Mouse (Mus musculus): ENCODE measurements around the gene Tescl. TPM values are rescaled to one million over a fixed set of nuclear protein-coding genes. Genes with fewer than 3 reads are reported as not detected.

Tescl gene
- polyA plus RNA-seq, 1 experiment from 2014 or later, result not detected

DNA sequence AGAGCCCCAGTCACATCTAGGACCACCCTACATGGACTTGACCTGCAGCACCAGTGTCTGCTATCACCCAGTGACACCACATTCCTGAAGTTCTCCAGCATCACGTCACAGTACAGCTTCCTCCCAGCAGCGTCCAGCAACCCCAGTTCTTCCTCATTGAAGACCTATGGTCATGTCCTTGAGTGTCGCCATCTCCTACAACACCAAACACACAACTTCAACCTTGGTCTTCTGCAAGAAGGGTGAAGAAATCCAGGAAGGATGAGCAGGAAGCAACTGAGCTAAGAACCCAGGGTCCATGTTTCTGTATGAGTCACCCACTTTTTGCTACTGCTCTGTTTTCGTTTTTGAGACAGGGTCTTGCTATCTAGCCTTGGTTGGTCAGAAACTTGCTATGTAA, 11.1 kb downstream of the Tescl start:
- Histone ChIP-seq H3K4me3 (ENCODE audit: low read depth, low read length) (no peak overlapping the region), H3K4me2 (no peak overlapping the region), H3K9ac (ENCODE audit: low read length) (no peak overlapping the region), H3K4me1 (ENCODE audit: control insufficient read depth, insufficient read depth, low read length) (0 out of 2 replicates have a peak, but pooled peaks cover 4% of the 10 kb centered on the region), H3K36me3 (ENCODE audit: control insufficient read depth, insufficient read depth, low read length) (no peaks in the 10 kb centered on the region), H3K27ac (ENCODE audit: low read depth, low read length) (no peak overlapping the region), H3K9me3 (ENCODE audit: control insufficient read depth, low read length) (no peaks in the 10 kb centered on the region; the same call in 1 of the 2 replicates), H3K27me3 (ENCODE audit: control insufficient read depth, insufficient read depth, low read length) (no peaks in the 10 kb centered on the region)
- ATAC-seq (ENCODE audit: low FRiP score), result no peak
- DNase-seq (ENCODE audit: low spot score, missing footprints), result no peak
- 82% methylated on average over 4 of the region's 4 CpGs for WGBS

DNA sequence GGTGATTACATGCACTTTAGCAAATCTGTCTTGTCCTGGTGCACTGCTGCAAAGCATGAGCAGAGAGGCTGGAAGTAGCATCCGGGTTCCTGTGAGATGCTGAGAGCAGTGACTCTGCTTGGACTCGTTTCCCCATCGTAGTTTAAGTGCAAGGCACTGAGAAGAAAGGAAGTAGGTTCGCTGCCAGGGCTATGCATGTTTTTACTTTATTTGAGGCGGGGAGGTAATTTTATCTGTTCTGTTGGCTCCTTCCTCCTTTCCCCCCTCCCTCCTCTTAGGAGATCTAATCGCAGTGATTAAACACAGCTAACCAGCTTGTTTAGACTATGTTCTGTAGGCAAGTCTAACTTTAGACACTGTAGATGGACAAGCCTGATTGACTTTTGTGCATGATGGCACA, 14.8 kb downstream of the Tescl start:
- DNase-seq (ENCODE audit: low spot score, missing footprints) (no peak), ATAC-seq (ENCODE audit: low FRiP score) (no peak)
- Histone ChIP-seq H3K27me3 (ENCODE audit: control insufficient read depth, insufficient read depth, low read length) (no peaks in the 10 kb centered on the region), H3K4me2 (no peak overlapping the region), H3K36me3 (ENCODE audit: control insufficient read depth, insufficient read depth, low read length) (no peaks in the 10 kb centered on the region), H3K4me1 (ENCODE audit: control insufficient read depth, insufficient read depth, low read length) (peaks cover 9% of the 10 kb centered on the region), H3K27ac (ENCODE audit: low read depth, low read length) (no peak overlapping the region), H3K9me3 (ENCODE audit: control insufficient read depth, low read length) (no peaks in the 10 kb centered on the region), H3K4me3 (ENCODE audit: low read depth, low read length) (no peak overlapping the region), H3K9ac (ENCODE audit: low read length) (no peak overlapping the region)
- WGBS, result 83% methylated on average over 6 of the region's 6 CpGs

GRCm38 (mm10) chr7:24316567-24317092, 17.1 kb downstream of the Tescl start, which contains the start of gene Zfp94:
Gene Zfp94 (minus strand): TSS chr7:24316666.
- Histone ChIP-seq H3K36me3 (ENCODE audit: control insufficient read depth, insufficient read depth, low read length) (peaks cover 3% of the 10 kb centered on the region; the same call in 1 of the 2 replicates), H3K4me3 (ENCODE audit: low read depth, low read length) (peak within 1 kb of the TSS; percentile 59), H3K27ac (ENCODE audit: low read depth, low read length) (no peak within 1 kb of the TSS), H3K27me3 (ENCODE audit: control insufficient read depth, insufficient read depth, low read length) (no peaks in the 10 kb centered on the region), H3K4me2 (peak within 1 kb of the TSS; percentile 76), H3K4me1 (ENCODE audit: control insufficient read depth, insufficient read depth, low read length) (peaks cover 9% of the 10 kb centered on the region), H3K9me3 (ENCODE audit: control insufficient read depth, low read length) (no peaks in the 10 kb centered on the region), H3K9ac (ENCODE audit: low read length) (peak within 1 kb of the TSS; percentile 85)
- DNase-seq (ENCODE audit: low spot score, missing footprints) (peak; percentile 98), ATAC-seq (ENCODE audit: low FRiP score) (peak; percentile 95)
- under 1% methylated on average over 33 of the region's 33 CpGs for WGBS

DNA sequence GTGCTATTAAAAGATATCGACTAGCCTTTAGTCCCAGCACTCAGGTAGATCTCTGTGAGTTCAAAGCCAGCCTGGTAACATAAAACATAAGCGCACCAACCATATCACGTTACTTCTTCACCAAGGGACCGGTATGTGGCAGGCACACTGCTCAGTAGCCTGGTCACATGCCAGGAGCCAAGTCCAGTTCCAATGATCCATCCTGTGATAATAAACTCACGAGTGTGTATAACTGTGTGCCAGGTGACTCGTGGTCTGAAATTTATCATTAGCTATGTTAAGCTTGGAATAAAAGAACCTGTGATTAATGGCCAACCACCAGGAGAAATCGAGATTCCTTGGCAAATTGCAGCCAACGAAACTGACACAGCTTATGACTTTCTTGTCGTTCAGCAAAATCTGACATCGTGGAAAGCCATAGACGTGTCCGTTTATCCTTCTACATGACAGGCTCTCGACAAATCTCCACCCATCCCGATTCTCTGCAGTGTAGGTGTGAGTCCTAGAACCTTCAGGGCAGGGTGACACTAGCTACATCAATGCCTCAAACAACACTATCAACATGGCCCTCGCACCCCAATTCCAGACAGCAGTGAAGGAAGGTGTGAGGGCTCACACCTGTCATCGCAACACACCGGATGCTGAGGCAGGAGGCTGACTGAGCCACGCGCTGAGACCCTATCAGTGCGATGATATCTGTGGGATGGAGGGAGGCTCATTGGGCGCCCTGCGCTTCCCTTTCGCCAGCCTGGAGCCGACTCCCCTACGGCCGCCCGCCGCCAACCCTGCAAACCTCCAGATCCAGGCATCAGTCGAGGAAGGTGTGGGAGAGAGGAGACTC, 17.8 kb downstream of the Tescl start:
- H3K9ac ChIP-seq (ENCODE audit: low read length), result peak overlapping the region; percentile 85
- no peaks in the 10 kb centered on the region for H3K9me3 ChIP-seq (ENCODE audit: control insufficient read depth, low read length)
- no peak for DNase-seq (ENCODE audit: low spot score, missing footprints)
- H3K4me1 ChIP-seq (ENCODE audit: control insufficient read depth, insufficient read depth, low read length), result peaks cover 9% of the 10 kb centered on the region
- 33% methylated on average over 29 of the region's 29 CpGs for WGBS
- no peaks in the 10 kb centered on the region for H3K27me3 ChIP-seq (ENCODE audit: control insufficient read depth, insufficient read depth, low read length)
- no peak overlapping the region for H3K27ac ChIP-seq (ENCODE audit: low read depth, low read length)
- H3K36me3 ChIP-seq (ENCODE audit: control insufficient read depth, insufficient read depth, low read length), result peaks cover 5% of the 10 kb centered on the region
- H3K4me3 ChIP-seq (ENCODE audit: low read depth, low read length), result peak overlapping the region; percentile 59
- peak overlapping the region; percentile 76 for H3K4me2 ChIP-seq
- no peak; the same call in 1 of the 2 replicates for ATAC-seq (ENCODE audit: low FRiP score)

- H3K9me3 ChIP-seq (ENCODE audit: control insufficient read depth, low read length), result no peaks in the 10 kb centered on the region
- peak; percentile 70 for ATAC-seq (ENCODE audit: low FRiP score)
- no peaks in the 10 kb centered on the region for H3K27me3 ChIP-seq (ENCODE audit: control insufficient read depth, insufficient read depth, low read length)
These were observed 32.9 kb downstream of the Tescl start, which contains the start of gene Zfp61 for GRCm38 (mm10) chr7:24300771-24301282. Gene Zfp61 (minus strand): TSS chr7:24301232.

DNA sequence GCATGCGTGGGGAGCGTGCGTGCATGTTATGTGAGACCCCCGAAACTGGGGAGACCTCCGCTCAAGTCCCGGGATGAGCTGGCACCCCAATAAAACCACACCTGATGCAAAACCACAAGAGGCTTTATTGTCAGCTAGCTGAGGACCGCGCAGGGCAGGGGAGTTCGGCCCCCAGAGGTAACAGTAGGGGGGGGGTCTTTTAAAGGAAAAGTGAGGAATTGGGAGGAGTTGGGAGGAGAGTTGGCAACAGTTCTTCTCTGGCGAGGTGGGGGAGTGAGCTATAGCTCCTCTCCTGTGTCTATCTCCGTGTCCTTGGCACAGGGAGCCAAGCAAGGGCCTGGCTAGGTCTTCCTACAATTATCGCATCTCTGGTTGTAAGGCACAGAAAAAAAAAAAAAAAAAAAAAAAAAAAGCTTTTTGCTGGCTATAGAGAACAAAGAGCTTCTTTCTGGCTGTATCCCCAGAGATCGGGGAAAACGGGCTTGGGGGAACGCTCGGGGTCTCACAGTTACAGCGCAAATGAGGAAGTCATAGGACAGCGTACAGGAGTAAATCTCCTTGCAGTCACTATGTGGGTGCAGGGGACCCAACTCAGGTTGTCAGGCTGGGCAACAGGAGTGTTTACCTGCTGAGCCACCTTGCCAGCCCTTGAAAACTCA, 33.8 kb downstream of the Tescl start:
- Histone ChIP-seq H3K4me3 (ENCODE audit: low read depth, low read length) (peak overlapping the region; percentile 51), H3K4me1 (ENCODE audit: control insufficient read depth, insufficient read depth, low read length) (peaks cover 15% of the 10 kb centered on the region), H3K9ac (ENCODE audit: low read length) (peak overlapping the region; percentile 72), H3K4me2 (peak overlapping the region; percentile 89), H3K27me3 (ENCODE audit: control insufficient read depth, insufficient read depth, low read length) (no peaks in the 10 kb centered on the region), H3K36me3 (ENCODE audit: control insufficient read depth, insufficient read depth, low read length) (peaks cover 12% of the 10 kb centered on the region), H3K27ac (ENCODE audit: low read depth, low read length) (peak overlapping the region; percentile 30; the same call in 1 of the 2 replicates), H3K9me3 (ENCODE audit: control insufficient read depth, low read length) (no peaks in the 10 kb centered on the region)
- WGBS, result under 1% methylated on average over 18 of the region's 18 CpGs
- ATAC-seq (ENCODE audit: low FRiP score), result peak; percentile 45
- DNase-seq (ENCODE audit: low spot score, missing footprints), result peak; percentile 91

More at GRCm38 (mm10) chr7:24300771-24301282, 32.9 kb downstream of the Tescl start, which contains the start of gene Zfp61:
- peaks cover 9% of the 10 kb centered on the region for H3K36me3 ChIP-seq (ENCODE audit: control insufficient read depth, insufficient read depth, low read length)
- DNase-seq (ENCODE audit: low spot score, missing footprints), result peak; percentile 98
- H3K4me1 ChIP-seq (ENCODE audit: control insufficient read depth, insufficient read depth, low read length), result peaks cover 15% of the 10 kb centered on the region
- WGBS, result 2% methylated on average over 13 of the region's 13 CpGs
- peak within 1 kb of the TSS; percentile 72 for H3K9ac ChIP-seq (ENCODE audit: low read length)
- H3K27ac ChIP-seq (ENCODE audit: low read depth, low read length), result peak within 1 kb of the TSS; percentile 30; the same call in 1 of the 2 replicates
- peak within 1 kb of the TSS; percentile 89 for H3K4me2 ChIP-seq
- peak within 1 kb of the TSS; percentile 51 for H3K4me3 ChIP-seq (ENCODE audit: low read depth, low read length)

DNA sequence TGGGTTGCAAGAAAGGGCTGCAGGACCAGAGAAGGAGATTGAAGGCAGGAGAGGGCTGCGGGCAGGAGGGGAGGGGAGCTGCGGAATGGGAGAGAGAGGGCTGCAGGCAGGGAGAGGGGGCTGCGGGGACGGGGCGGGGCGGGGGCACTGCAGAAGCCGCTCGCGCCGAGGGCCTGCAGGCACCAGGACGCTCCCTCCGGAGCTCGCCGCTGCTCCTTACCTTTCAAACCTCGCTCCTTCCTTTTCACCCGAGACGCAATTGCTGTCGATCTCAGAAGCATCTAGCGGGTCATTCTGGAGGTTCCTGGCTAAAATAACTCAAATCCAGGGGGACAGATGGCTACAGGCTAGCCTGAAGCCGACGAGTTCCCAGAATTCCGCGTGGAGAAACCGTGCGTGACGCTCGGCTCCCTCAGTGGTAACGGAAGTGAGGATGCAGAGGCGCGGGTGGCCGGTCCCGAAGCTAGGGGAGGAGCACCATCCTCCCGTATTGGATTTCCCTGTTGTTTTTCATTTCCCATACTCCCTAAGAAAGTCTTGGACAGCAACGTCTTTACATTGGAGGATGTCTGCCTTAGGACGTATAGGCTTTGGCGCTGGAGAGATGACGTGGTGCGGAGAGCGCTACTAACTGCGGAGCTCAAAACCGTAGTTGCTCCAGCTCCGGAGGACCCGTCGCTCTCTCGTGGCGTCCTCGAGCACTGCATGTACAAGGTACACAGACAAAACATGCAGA, 34.6 kb downstream of the Tescl start:
- Histone ChIP-seq H3K27me3 (ENCODE audit: control insufficient read depth, insufficient read depth, low read length) (no peaks in the 10 kb centered on the region), H3K27ac (ENCODE audit: low read depth, low read length) (peak overlapping the region; percentile 82), H3K4me1 (ENCODE audit: control insufficient read depth, insufficient read depth, low read length) (peaks cover 15% of the 10 kb centered on the region), H3K36me3 (ENCODE audit: control insufficient read depth, insufficient read depth, low read length) (peaks cover 18% of the 10 kb centered on the region), H3K4me2 (peak overlapping the region; percentile 89), H3K4me3 (ENCODE audit: low read depth, low read length) (peak overlapping the region; percentile 51), H3K9me3 (ENCODE audit: control insufficient read depth, low read length) (no peaks in the 10 kb centered on the region), H3K9ac (ENCODE audit: low read length) (peak overlapping the region; percentile 72)
- DNase-seq (ENCODE audit: low spot score, missing footprints) (peak; percentile 97), ATAC-seq (ENCODE audit: low FRiP score) (peak; percentile 87)
- WGBS, result under 1% methylated on average over 46 of the region's 47 CpGs

GRCm38 (mm10) chr7:24298635-24298972, 35.1 kb downstream of the Tescl start:
- DNase-seq (ENCODE audit: low spot score, missing footprints), result no peak
- Histone ChIP-seq H3K4me3 (ENCODE audit: low read depth, low read length) (peak overlapping the region; percentile 51), H3K9me3 (ENCODE audit: control insufficient read depth, low read length) (no peaks in the 10 kb centered on the region), H3K36me3 (ENCODE audit: control insufficient read depth, insufficient read depth, low read length) (peaks cover 18% of the 10 kb centered on the region), H3K27ac (ENCODE audit: low read depth, low read length) (peak overlapping the region; percentile 82), H3K4me2 (peak overlapping the region; percentile 89), H3K9ac (ENCODE audit: low read length) (peak overlapping the region; percentile 72), H3K4me1 (ENCODE audit: control insufficient read depth, insufficient read depth, low read length) (peaks cover 15% of the 10 kb centered on the region), H3K27me3 (ENCODE audit: control insufficient read depth, insufficient read depth, low read length) (no peaks in the 10 kb centered on the region)
- ATAC-seq (ENCODE audit: low FRiP score), result peak; percentile 39
- 0% methylated on average over 12 of the region's 12 CpGs for WGBS
